Mouse (Mus musculus) liver, embryonic 16.5 days (tissue): ENCODE results near the gene A830018L16Rik. TPM values are rescaled to one million over a fixed set of nuclear protein-coding genes. Genes with fewer than 3 reads are reported as not detected.

ENCODE experiments used
- ATAC-seq: fragments of 200-750 bp; cut with Nextera tagmentation; 2 replicates; pipeline ENCODE4 v1.8.0; 2017; ENCODE audit warnings: low read depth, mild to moderate bottlenecking, moderate number of reproducible peaks, moderate library complexity
- H3K27ac ChIP-seq: fragments of 300-500 bp; sonication (generic); 2 replicates; pipeline ENCODE4 v1.5.1; 2014; ENCODE audit warnings: mild to moderate bottlenecking, low read length
- H3K27me3 ChIP-seq: fragments of 300-500 bp; sonication (generic); 2 replicates; pipeline ENCODE4 v1.6.1; 2014; ENCODE audit warnings: low read depth, low read length, mixed read lengths; ENCODE audit not compliant: control insufficient read depth, insufficient read depth
- H3K36me3 ChIP-seq: fragments of 300-500 bp; sonication (generic); 2 replicates; pipeline ENCODE4 v1.6.1; 2014; ENCODE audit warnings: mild to moderate bottlenecking; ENCODE audit not compliant: control insufficient read depth, insufficient read depth
- H3K4me1 ChIP-seq: fragments of 300-500 bp; sonication (generic); 2 replicates; pipeline ENCODE4 v1.6.1; 2014; ENCODE audit warnings: low read depth, low read length, mixed read lengths; ENCODE audit not compliant: control insufficient read depth
- H3K4me2 ChIP-seq: fragments of 300-500 bp; sonication (generic); 2 replicates; pipeline ENCODE4 v1.6.1; 2014; ENCODE audit warnings: low read depth, low read length, mixed read lengths
- H3K4me3 ChIP-seq: fragments of 300-500 bp; sonication (generic); 2 replicates; pipeline ENCODE4 v1.5.1; 2014; ENCODE audit warnings: low read depth, mild to moderate bottlenecking, low read length
- H3K9ac ChIP-seq: fragments of 300-500 bp; sonication (generic); 2 replicates; pipeline ENCODE4 v1.6.1; 2014; ENCODE audit warnings: low read depth, low read length
- H3K9me3 ChIP-seq: fragments of 300-500 bp; sonication (generic); replicated peaks from 2 replicates; pipeline ENCODE4 v1.6.1; 2016; ENCODE audit warnings: low read length; ENCODE audit not compliant: control insufficient read depth
- WGBS: fragments of 180-500 bp; shearing (Covaris S2); extraction: QIAGEN DNeasy Blood & Tissue Kit; methylation state at CpG from one replicate; pipeline ENCODE4 v1.1.7; 2014; ENCODE audit not compliant: insufficient replicate concordance; 5-methylcytosine and 5-hydroxymethylcytosine counted together
- polyA plus RNA-seq: library from polyadenylated mRNA; unstranded; fragments of >200 nt; fragmentation: Nextera tagmentation; extraction: Ambion mirVana; gene quantifications from 2 replicates; pipeline ENCODE4 v1.2.1, GENCODE M21; 2015

Gene A830018L16Rik
- not detected in 2 replicates for polyA plus RNA-seq

DNA sequence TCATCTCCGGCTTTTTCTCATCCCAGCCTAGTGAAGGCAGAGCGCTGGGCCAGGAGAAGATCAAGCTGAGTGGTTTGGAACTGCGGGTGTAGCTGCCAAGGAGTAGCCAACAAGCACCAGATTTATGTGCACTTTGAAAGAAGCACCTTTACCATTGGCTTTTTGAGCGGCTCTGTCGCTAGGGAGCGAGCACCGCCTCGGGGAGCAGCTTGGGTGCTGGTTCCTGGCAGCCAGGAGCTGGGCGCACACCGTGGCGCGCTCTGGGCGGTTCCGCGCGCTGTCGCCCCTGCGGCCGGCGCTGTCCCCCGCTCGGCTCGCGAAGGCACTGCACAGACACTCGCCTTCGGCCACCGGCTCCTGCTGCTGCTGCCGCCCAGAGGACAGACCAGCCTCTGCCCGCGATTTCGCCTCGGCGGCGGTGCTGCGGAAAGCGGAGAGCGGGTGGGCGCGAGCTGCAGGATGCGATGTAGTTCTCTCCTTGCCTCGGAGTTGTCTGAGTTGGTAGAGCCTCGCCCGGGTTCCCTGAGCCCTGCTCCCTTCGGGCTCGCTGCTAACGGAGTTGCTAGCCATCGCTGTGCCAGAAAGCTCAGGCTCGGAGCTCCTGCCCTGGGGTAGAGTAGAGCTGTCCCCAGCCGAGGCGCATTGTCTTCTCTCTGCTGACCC lies at the start of gene A830018L16Rik:
Gene A830018L16Rik (plus strand): TSS at position 212 of the 663 bp plus-strand sequence.
- Histone ChIP-seq H3K27me3 (peaks cover 10% of the 10 kb centered on the region), H3K4me2 (peak within 1 kb of the TSS; percentile 41), H3K27ac (no peak within 1 kb of the TSS), H3K4me3 (peak within 1 kb of the TSS; percentile 17; the same call in 1 of the 2 replicates), H3K9ac (no peak within 1 kb of the TSS), H3K36me3 (no peaks in the 10 kb centered on the region), H3K9me3 (no peaks in the 10 kb centered on the region), H3K4me1 (no peaks in the 10 kb centered on the region)
- ATAC-seq = peak; percentile 30; the same call in 1 of the 2 replicates
- under 1% methylated on average over 50 of the region's 50 CpGs for WGBS

DNA sequence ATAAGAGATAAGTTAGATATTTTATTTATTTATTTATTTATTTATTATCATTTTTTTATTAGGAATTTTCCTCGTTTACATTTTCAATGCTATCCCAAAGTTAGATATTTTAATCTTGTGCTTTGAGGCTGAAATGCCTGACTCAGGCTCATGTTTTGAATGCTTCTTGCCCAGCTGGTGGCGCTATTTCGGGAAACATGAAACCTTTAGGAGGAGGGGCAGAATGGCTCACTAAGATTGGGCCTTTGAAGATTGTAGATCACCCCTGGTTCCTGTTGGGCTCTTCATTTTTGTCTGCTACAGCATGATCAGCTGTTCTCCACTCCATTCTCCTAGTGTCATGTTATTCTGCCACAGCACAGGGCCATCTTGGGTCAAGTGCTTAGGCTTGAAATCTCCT lies 28.1 kb upstream of the A830018L16Rik start:
- H3K4me3 ChIP-seq = no peak overlapping the region
- H3K4me1 ChIP-seq = no peaks in the 10 kb centered on the region
- H3K9ac ChIP-seq = no peak overlapping the region
- 35% methylated on average over 3 of the region's 3 CpGs for WGBS
- no peak overlapping the region for H3K4me2 ChIP-seq
- no peak overlapping the region for H3K27ac ChIP-seq
- ATAC-seq = no peak
- no peaks in the 10 kb centered on the region for H3K36me3 ChIP-seq
- H3K9me3 ChIP-seq = no peaks in the 10 kb centered on the region
- no peaks in the 10 kb centered on the region for H3K27me3 ChIP-seq

DNA sequence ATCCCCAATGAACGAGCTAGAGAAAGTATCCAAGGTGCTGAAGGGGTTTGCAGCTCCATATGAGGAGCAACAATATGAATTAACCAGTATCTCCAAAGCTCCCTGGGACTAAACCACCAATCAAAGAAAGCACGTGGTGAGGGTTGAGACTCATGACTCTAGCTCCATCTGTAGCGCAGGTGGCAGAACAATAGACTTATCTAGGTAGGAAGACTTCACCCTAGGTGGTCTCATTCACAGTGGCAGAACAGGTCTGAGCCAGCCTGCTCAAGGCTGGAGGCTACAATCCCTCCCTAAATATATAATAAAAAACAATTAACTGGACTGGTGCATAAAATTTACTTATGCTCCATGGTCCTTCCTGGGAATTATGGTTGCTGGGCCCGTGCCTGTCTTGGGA lies 18.5 kb upstream of the A830018L16Rik start:
- Histone ChIP-seq H3K9me3 (no peaks in the 10 kb centered on the region), H3K9ac (no peak overlapping the region), H3K27ac (no peak overlapping the region), H3K27me3 (no peaks in the 10 kb centered on the region), H3K36me3 (no peaks in the 10 kb centered on the region), H3K4me1 (no peaks in the 10 kb centered on the region), H3K4me3 (no peak overlapping the region), H3K4me2 (no peak overlapping the region)
- WGBS = 36% methylated on average over 4 of the region's 4 CpGs
- no peak for ATAC-seq

DNA sequence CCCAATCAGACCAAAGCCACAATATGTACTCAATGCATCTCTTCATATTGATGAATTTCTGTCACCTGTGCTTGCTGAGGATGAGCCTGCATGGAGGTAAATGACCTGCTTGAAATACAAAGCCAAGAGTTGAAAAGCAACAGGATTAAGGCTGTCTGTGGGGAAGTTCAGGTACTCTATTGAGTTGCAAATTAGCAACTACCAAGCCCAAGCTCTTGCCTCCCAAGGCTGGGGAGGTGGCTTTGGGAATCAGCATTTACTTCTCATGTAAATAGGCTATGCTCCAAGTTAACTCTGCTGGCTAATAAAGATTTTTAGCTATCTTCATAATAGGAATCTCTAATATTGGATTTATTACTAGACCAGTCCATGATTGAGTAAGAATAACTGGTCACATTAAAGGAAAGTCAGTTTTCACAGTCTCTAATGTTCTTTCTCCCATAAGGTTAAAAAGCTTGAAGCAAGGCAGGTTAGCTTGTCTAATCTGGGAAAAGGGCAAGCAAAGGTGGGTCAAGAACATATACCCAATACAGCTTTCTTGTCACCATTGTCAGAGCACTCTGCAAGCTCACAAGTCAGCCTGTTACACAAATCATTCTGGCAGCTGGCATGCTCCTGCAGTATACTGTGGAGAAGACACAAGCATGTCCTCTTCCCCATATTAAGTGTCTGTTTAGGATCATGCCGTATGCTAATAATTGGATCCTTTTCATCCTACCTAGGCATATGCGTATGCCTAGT lies 17.7 kb upstream of the A830018L16Rik start:
- H3K4me3 ChIP-seq = no peak overlapping the region
- 59% methylated on average over 2 of the region's 2 CpGs for WGBS

DNA sequence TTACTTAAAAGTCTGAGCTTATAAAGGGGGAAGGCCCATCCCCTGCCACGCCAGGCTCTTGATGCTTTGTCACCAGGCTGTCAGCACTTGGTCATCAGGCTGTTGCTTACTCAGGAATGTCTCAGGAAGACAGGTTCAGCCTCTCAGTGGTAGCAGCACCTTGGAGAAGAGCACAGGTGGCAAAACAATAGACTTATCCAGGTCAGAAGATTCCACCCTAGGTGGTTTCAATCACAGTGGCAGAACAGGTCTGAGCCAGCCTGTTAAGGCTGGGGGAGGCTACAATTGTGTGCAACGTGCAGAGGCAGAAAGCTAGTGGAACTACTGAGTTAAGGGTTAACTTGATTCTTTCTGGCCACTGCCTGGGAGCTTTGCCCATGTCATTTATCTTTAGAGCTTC lies 12.7 kb upstream of the A830018L16Rik start:
- H3K4me1 ChIP-seq = no peaks in the 10 kb centered on the region
- H3K4me2 ChIP-seq = no peak overlapping the region
- no peaks in the 10 kb centered on the region for H3K9me3 ChIP-seq
- no peaks in the 10 kb centered on the region for H3K36me3 ChIP-seq
- no peak overlapping the region for H3K9ac ChIP-seq
- no peak overlapping the region for H3K27ac ChIP-seq
- WGBS = 27% methylated on average over 2 of the region's 2 CpGs
- no peak for ATAC-seq
- no peaks in the 10 kb centered on the region for H3K27me3 ChIP-seq
- no peak overlapping the region for H3K4me3 ChIP-seq

More for the DNA sequence above, 17.7 kb upstream of the A830018L16Rik start:
- no peaks in the 10 kb centered on the region for H3K27me3 ChIP-seq
- H3K4me1 ChIP-seq = no peaks in the 10 kb centered on the region
- no peak overlapping the region for H3K9ac ChIP-seq
- no peak for ATAC-seq
- H3K9me3 ChIP-seq = no peaks in the 10 kb centered on the region
- no peak overlapping the region for H3K27ac ChIP-seq
- H3K4me2 ChIP-seq = no peak overlapping the region
- no peaks in the 10 kb centered on the region for H3K36me3 ChIP-seq

DNA sequence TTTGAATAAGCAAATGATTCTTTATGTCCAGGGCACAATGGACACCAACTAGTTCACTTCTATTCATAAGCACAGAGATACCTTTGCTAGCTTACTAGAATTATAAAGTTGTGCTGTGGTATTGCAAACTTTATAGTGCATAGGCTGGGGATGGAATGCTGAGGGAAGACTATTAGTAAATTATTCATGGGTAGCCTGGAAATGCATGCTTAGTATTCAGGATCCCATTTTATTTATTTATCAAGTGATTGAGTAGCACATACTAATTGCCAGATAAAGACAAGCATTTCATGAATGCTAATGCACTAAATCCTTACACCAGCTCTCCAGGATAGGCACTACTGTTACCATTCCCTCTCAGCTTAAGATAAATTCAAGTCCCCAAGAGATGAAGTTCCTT lies 8.4 kb upstream of the A830018L16Rik start:
- ATAC-seq = no peak
- no peak overlapping the region for H3K4me2 ChIP-seq
- no peaks in the 10 kb centered on the region for H3K9me3 ChIP-seq
- no peak overlapping the region for H3K9ac ChIP-seq
- no peaks in the 10 kb centered on the region for H3K36me3 ChIP-seq
- H3K27ac ChIP-seq = no peak overlapping the region
- H3K27me3 ChIP-seq = no peaks in the 10 kb centered on the region
- H3K4me3 ChIP-seq = no peak overlapping the region
- no peaks in the 10 kb centered on the region for H3K4me1 ChIP-seq

DNA sequence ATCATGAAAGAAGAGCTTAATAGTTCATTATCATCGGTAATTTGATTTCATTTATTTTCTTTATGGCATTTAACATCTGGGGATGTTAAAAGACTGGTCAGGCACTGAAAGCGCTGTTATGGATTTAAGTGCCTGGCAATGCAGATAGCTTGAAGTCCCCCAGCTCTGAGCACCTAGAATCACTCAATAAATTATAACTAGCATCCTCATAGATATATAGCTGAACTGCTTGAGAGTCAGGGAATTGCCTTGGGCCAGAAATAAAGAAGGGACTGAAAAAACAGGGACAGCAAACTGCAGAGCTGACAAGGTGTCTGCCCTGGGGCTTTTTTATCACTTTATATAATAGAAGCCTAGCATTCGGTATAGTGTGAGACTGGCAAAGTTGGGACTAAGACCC lies 7.9 kb upstream of the A830018L16Rik start:
- no peak for ATAC-seq
- 60% methylated on average over 3 of the region's 3 CpGs for WGBS
- no peak overlapping the region for H3K27ac ChIP-seq
- H3K9ac ChIP-seq = no peak overlapping the region
- no peaks in the 10 kb centered on the region for H3K4me1 ChIP-seq
- no peaks in the 10 kb centered on the region for H3K9me3 ChIP-seq
- no peak overlapping the region for H3K4me3 ChIP-seq
- no peak overlapping the region for H3K4me2 ChIP-seq
- H3K36me3 ChIP-seq = no peaks in the 10 kb centered on the region
- no peaks in the 10 kb centered on the region for H3K27me3 ChIP-seq

DNA sequence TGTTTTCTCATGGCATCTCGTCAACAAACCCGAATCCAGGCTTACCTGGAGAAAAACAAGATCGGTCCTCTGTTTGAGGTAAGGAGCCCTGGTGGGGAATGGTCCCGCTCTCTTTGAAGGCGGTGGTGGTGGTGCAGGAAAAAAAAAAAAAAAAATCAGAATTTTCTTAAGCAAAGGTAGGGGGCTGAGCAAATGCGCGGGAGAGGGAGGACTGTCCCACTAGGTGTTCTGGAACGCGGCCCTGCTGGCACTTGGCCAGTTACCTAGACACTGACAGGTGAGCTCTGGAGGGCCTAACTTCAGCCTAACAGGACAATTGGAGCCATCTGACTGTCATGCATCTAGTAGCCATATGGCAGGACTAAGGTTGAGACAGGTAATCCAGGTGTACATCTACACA lies 655 bp downstream of the A830018L16Rik start:
- H3K36me3 ChIP-seq = no peaks in the 10 kb centered on the region
- H3K4me1 ChIP-seq = no peaks in the 10 kb centered on the region
- WGBS = 5% methylated on average over 9 of the region's 9 CpGs
- H3K27ac ChIP-seq = no peak overlapping the region
- H3K4me3 ChIP-seq = no peak overlapping the region
- peaks cover 10% of the 10 kb centered on the region for H3K27me3 ChIP-seq
- no peak overlapping the region for H3K4me2 ChIP-seq
- H3K9ac ChIP-seq = no peak overlapping the region
- no peaks in the 10 kb centered on the region for H3K9me3 ChIP-seq
- no peak for ATAC-seq

DNA sequence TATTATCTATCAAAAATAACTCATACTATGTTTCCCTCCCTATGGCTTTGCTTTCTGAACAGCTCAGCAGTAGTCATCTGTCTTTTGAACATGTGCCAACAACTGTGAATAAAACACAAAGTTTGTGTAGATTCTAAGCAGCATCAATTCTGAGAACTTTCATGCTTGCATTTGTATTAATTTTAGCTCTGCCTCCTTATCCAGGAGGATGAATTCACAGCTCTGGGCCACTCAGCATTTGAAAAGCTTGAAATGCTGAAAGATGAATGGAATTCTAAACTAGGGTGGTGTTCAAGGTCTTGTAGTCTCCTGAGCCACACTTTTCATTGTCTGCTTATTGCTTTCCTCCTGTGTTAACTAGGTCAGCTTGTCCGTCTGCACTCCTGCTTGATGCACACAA lies 13.4 kb downstream of the A830018L16Rik start:
- WGBS = 61% methylated on average over 1 of the region's 1 CpGs

More for the DNA sequence above, 13.4 kb downstream of the A830018L16Rik start:
- no peaks in the 10 kb centered on the region for H3K27me3 ChIP-seq
- no peak overlapping the region for H3K4me3 ChIP-seq
- H3K9me3 ChIP-seq = no peaks in the 10 kb centered on the region
- no peak overlapping the region for H3K9ac ChIP-seq
- no peak for ATAC-seq
- H3K4me1 ChIP-seq = no peaks in the 10 kb centered on the region
- no peak overlapping the region for H3K4me2 ChIP-seq
- H3K27ac ChIP-seq = no peak overlapping the region
- no peaks in the 10 kb centered on the region for H3K36me3 ChIP-seq
